Mouse (Mus musculus) layer of hippocampus, postnatal 10 days (tissue): ENCODE measurements around the gene Gm20388. TPM values are rescaled to one million over a fixed set of nuclear protein-coding genes. Genes with fewer than 3 reads are reported as not detected.

Experiments used
- DNase-seq, 2 experiments: peaks; one replicate each; pipeline ENCODE4 v3.0.0; 2021; ENCODE audit warnings: low spot score in 2 of 2
- total RNA-seq, 2 experiments: library from RNA; stranded (reverse); gene quantifications; 2 replicates each; pipeline ENCODE4 v1.2.3; 2021

The Gm20388 gene
- total RNA-seq, 2 experiments from 2014 or later: not detected

- DNase-seq: no peak
These were observed 371.8 kb downstream of the Gm20388 start for GRCm38 (mm10) chr8:120282465-120282864.

GRCm38 (mm10) chr8:120284265-120284664, 373.6 kb downstream of the Gm20388 start:
- no peak for DNase-seq

GRCm38 (mm10) chr8:120285033-120285432, 374.4 kb downstream of the Gm20388 start:
- DNase-seq: no peak

- no peak for DNase-seq
These were observed 375.2 kb downstream of the Gm20388 start for GRCm38 (mm10) chr8:120285878-120286277.

GRCm38 (mm10) chr8:120288122-120288908, 377.7 kb downstream of the Gm20388 start:
- peak; percentile 71 to 78 for DNase-seq

GRCm38 (mm10) chr8:120289191-120289590, 378.6 kb downstream of the Gm20388 start:
- DNase-seq: no peak

- DNase-seq: peak; percentile 72 to 77
These were observed 379.1 kb downstream of the Gm20388 start for GRCm38 (mm10) chr8:120289698-120290181.

GRCm38 (mm10) chr8:120290614-120291013, 380.0 kb downstream of the Gm20388 start:
- no peak for DNase-seq

GRCm38 (mm10) chr8:120291650-120292049, 381.0 kb downstream of the Gm20388 start:
- DNase-seq: no peak

- peak; percentile 79 to 82 for DNase-seq
These were observed 381.9 kb downstream of the Gm20388 start for GRCm38 (mm10) chr8:120292316-120293107.

- no peak for DNase-seq
These were observed 383.0 kb downstream of the Gm20388 start for GRCm38 (mm10) chr8:120293421-120294357.

GRCm38 (mm10) chr8:120294982-120295870, 384.6 kb downstream of the Gm20388 start:
- no peak for DNase-seq

- DNase-seq: no peak
These were observed 386.4 kb downstream of the Gm20388 start for GRCm38 (mm10) chr8:120297000-120297399.

- DNase-seq: no peak
These were observed 388.2 kb downstream of the Gm20388 start for GRCm38 (mm10) chr8:120298601-120299532.

- peak; percentile 89 to 90 for DNase-seq
These were observed 390.0 kb downstream of the Gm20388 start for GRCm38 (mm10) chr8:120300601-120301141.

GRCm38 (mm10) chr8:120302941-120303675, 392.5 kb downstream of the Gm20388 start:
- DNase-seq: no peak

- peak in 1 of 2 experiments; percentile 37 for DNase-seq
These were observed 393.5 kb downstream of the Gm20388 start for GRCm38 (mm10) chr8:120304097-120304496.
